Mouse (Mus musculus): ENCODE results near the gene 5031410I06Rik. TPM values are rescaled to one million over a fixed set of nuclear protein-coding genes. Genes with fewer than 3 reads are reported as not detected.
"Not testable (repeated sequence)": the region's sequence is repeated elsewhere in the genome, so short reads cannot be mapped to it uniquely, and the experiment has no call there.

Gene 5031410I06Rik
- polyA plus RNA-seq (2015; fragmentation: Nextera tagmentation; extraction: Ambion mirVana) = not detected in 2 replicates

DNA sequence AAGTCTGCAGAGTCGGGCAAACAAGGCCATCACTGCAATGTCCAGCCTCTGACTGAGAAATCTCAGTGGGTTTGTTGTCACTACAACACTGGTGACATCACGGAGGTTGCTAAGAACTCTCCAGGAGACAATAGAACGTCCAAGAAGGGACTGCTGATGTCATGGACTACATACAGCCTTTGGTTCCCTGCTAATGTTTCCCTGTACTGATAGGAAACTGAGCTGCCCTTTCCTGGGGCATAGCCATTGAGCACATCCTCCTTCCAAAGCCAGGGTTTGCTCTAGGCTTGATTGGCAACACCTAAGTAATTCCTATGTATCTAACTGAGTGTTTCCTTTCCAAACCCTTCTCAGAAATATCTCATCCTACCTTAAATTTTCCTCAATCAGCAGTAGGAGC is at the start of gene 5031410I06Rik:
Gene 5031410I06Rik (minus strand): TSS at position 101 of the 400 bp plus-strand sequence.
- H3K36me3 ChIP-seq; H3K27ac ChIP-seq; H3K4me3 ChIP-seq; H3K4me1 ChIP-seq (replicated peaks); H3K27me3 ChIP-seq; H3K4me2 ChIP-seq; ATAC-seq (ENCODE audit: low FRiP score); H3K9ac ChIP-seq; H3K9me3 ChIP-seq: not testable (repeated sequence)
- no CpG with 5 or more reads among the region's 3 CpGs for WGBS

DNA sequence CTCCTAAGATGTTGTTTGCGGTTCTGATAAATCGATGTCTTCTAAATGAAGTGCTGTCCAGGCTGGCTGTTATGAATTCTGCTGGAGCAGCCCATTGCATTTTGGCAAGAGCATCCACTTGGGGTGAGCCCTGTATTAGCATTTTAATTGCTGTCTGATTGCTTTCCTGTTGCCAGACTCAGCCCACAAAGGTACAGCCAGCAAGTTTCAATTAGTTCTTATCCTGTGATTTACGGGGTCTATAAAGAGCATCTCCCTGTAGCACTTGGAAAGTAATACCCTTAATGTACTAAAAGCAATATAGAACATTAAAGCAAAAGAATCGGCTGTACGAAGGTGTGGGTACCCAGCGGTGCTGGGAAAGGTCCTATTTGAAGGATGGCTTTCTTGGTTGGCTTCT is 37.7 kb upstream of the 5031410I06Rik start:
- H3K27me3 ChIP-seq = no peaks in the 10 kb centered on the region
- no peak overlapping the region for H3K9ac ChIP-seq
- H3K27ac ChIP-seq = peak overlapping the region; percentile 58
- H3K36me3 ChIP-seq = no peaks in the 10 kb centered on the region
- H3K4me2 ChIP-seq = no peak overlapping the region
- WGBS = 67% methylated on average over 6 of the region's 6 CpGs
- peaks cover 8% of the 10 kb centered on the region; the same call in 1 of the 2 replicates for H3K4me1 ChIP-seq (replicated peaks)
- no peaks in the 10 kb centered on the region for H3K9me3 ChIP-seq
- H3K4me3 ChIP-seq = no peak overlapping the region
- 0 out of 2 replicates have a peak, but pooled peaks have one; percentile 28 for ATAC-seq (ENCODE audit: low FRiP score)

- WGBS = no CpG with 5 or more reads among the region's 3 CpGs
- ATAC-seq (ENCODE audit: low FRiP score) = not testable (repeated sequence)
Observed at GRCm38 (mm10) chr5:26121321-26121720, 16.2 kb upstream of the 5031410I06Rik start, which contains the start of gene Gm10220. TSS of gene Gm10220 (minus strand) at chr5:26121421.

GRCm38 (mm10) chr5:26089191-26089590 is 16.0 kb downstream of the 5031410I06Rik start, which contains the start of gene Gm10471:
TSS of gene Gm10471 (minus strand) at chr5:26089291.
- H3K9me3 ChIP-seq; ATAC-seq (ENCODE audit: low FRiP score); H3K4me2 ChIP-seq; H3K4me3 ChIP-seq; H3K9ac ChIP-seq; H3K27me3 ChIP-seq; H3K4me1 ChIP-seq (replicated peaks); H3K27ac ChIP-seq; H3K36me3 ChIP-seq: not testable (repeated sequence)
- 82% methylated on average over 1 of the region's 1 CpGs for WGBS

More at GRCm38 (mm10) chr5:26121321-26121720, 16.2 kb upstream of the 5031410I06Rik start, which contains the start of gene Gm10220:
- not testable (repeated sequence) for H3K36me3 ChIP-seq; H3K4me1 ChIP-seq (replicated peaks); H3K9ac ChIP-seq; H3K27ac ChIP-seq; H3K9me3 ChIP-seq; H3K4me3 ChIP-seq; H3K27me3 ChIP-seq; H3K4me2 ChIP-seq

GRCm38 (mm10) chr5:26079023-26079422 is 26.1 kb downstream of the 5031410I06Rik start:
- not testable (repeated sequence) for H3K9me3 ChIP-seq; H3K4me1 ChIP-seq (replicated peaks); H3K4me2 ChIP-seq; H3K27me3 ChIP-seq; H3K36me3 ChIP-seq; H3K4me3 ChIP-seq; H3K9ac ChIP-seq; H3K27ac ChIP-seq; ATAC-seq (ENCODE audit: low FRiP score)

- no peaks in the 10 kb centered on the region for H3K36me3 ChIP-seq
- ATAC-seq (ENCODE audit: low FRiP score) = no peak
Observed at GRCm38 (mm10) chr5:26070716-26071115, 34.4 kb downstream of the 5031410I06Rik start.

GRCm38 (mm10) chr5:26058481-26058880 is 46.7 kb downstream of the 5031410I06Rik start, which contains the start of gene Gm7347:
TSS of gene Gm7347 (minus strand) at chr5:26058581.
- H3K27ac ChIP-seq; H3K4me2 ChIP-seq; H3K36me3 ChIP-seq; H3K9ac ChIP-seq; ATAC-seq (ENCODE audit: low FRiP score); H3K27me3 ChIP-seq; H3K9me3 ChIP-seq; H3K4me3 ChIP-seq; H3K4me1 ChIP-seq (replicated peaks): not testable (repeated sequence)
- no CpG with 5 or more reads among the region's 2 CpGs for WGBS

More at GRCm38 (mm10) chr5:26070716-26071115, 34.4 kb downstream of the 5031410I06Rik start:
- Histone ChIP-seq H3K9ac (no peak overlapping the region), H3K4me3 (no peak overlapping the region), H3K4me2 (no peak overlapping the region), H3K27me3 (no peaks in the 10 kb centered on the region), H3K9me3 (no peaks in the 10 kb centered on the region; the same call in 1 of the 2 replicates), H3K4me1 (replicated peaks) (no peaks in the 10 kb centered on the region), H3K27ac (no peak overlapping the region)
- WGBS = 89% methylated on average over 24 of the region's 24 CpGs

Other genes starting within 250 kb of the 5031410I06Rik start
- gene Gm21663, start 163.0 kb downstream of the 5031410I06Rik start, polyA plus RNA-seq (2015; fragmentation: Nextera tagmentation; extraction: Ambion mirVana) = 0.17 TPM in 1 of 2 replicates, not detected in the other
- gene Gm21671, start 150.9 kb downstream of the 5031410I06Rik start, polyA plus RNA-seq (2015; fragmentation: Nextera tagmentation; extraction: Ambion mirVana) = 0.12 TPM in 2 replicates
- gene Gm21680, start 132.7 kb downstream of the 5031410I06Rik start, polyA plus RNA-seq (2015; fragmentation: Nextera tagmentation; extraction: Ambion mirVana) = 0.16 TPM in 1 of 2 replicates, not detected in the other
- gene Gm21698, start 116.7 kb downstream of the 5031410I06Rik start, polyA plus RNA-seq (2015; fragmentation: Nextera tagmentation; extraction: Ambion mirVana) = 0.12 and 0.13 TPM in 2 replicates
- 0.13 and 0.18 TPM in 2 replicates for gene Gm1979, start 100.6 kb downstream of the 5031410I06Rik start, polyA plus RNA-seq (2015; fragmentation: Nextera tagmentation; extraction: Ambion mirVana)
- gene Gm5862, start 82.4 kb downstream of the 5031410I06Rik start, polyA plus RNA-seq (2015; fragmentation: Nextera tagmentation; extraction: Ambion mirVana) = not detected in 2 replicates
- 0.16 and 0.23 TPM in 2 replicates for gene Speer4a, start 65.8 kb downstream of the 5031410I06Rik start, polyA plus RNA-seq (2015; fragmentation: Nextera tagmentation; extraction: Ambion mirVana)
- gene Gm7347, start 46.8 kb downstream of the 5031410I06Rik start, polyA plus RNA-seq (2015; fragmentation: Nextera tagmentation; extraction: Ambion mirVana) = 0.13 TPM in 2 replicates
- gene Gm10471, start 16.1 kb downstream of the 5031410I06Rik start, polyA plus RNA-seq (2015; fragmentation: Nextera tagmentation; extraction: Ambion mirVana) = 0.06 and 0.10 TPM in 2 replicates
- gene Gm10220, start 16.1 kb upstream of the 5031410I06Rik start, polyA plus RNA-seq (2015; fragmentation: Nextera tagmentation; extraction: Ambion mirVana) = 0.09 TPM in 1 of 2 replicates, not detected in the other
- gene Gm7361, start 152.3 kb upstream of the 5031410I06Rik start, polyA plus RNA-seq (2015; fragmentation: Nextera tagmentation; extraction: Ambion mirVana) = 0.09 and 0.10 TPM in 2 replicates

All from hindbrain, embryonic 13.5 days (tissue).